Mouse (Mus musculus) cerebellum, adult 2 months (tissue): ENCODE results near the gene Cs. TPM values are rescaled to one million over a fixed set of nuclear protein-coding genes. Genes with fewer than 3 reads are reported as not detected.
A peak's percentile ranks its signal among the peaks of the same experiment; 100 is the strongest.

ENCODE experiments used
- DNase-seq, 2 experiments: peaks; one replicate each; pipeline ENCODE4 v3.0.0; 2021
- H3K27ac ChIP-seq: fragments of 200-500 bp; 2 replicates; pipeline ENCODE4 v1.5.1; 2012; ENCODE audit warnings: low read length, control low read depth, inconsistent platforms; ENCODE audit not compliant: insufficient read depth
- H3K27me3 ChIP-seq: fragments of 200-500 bp; 2 replicates; pipeline ENCODE4 v1.6.1; 2012; ENCODE audit warnings: inconsistent platforms, mild to moderate bottlenecking, low read length, moderate library complexity; ENCODE audit not compliant: control insufficient read depth, insufficient read depth
- H3K4me1 ChIP-seq: fragments of 200-500 bp; 2 replicates; pipeline ENCODE4 v1.6.1; 2011; ENCODE audit warnings: low read length; ENCODE audit not compliant: control insufficient read depth, insufficient read depth
- H3K4me3 ChIP-seq: fragments of 200-500 bp; replicated peaks from 2 replicates; pipeline ENCODE3; 2011; ENCODE audit warnings: mild to moderate bottlenecking, low read depth, low read length, control low read depth; ENCODE audit not compliant: insufficient read depth
- CTCF ChIP-seq: fragments of 200-500 bp; IDR thresholded peaks from 2 replicates; pipeline ENCODE4 v1.5.1; 2011; ENCODE audit warnings: low read depth, mild to moderate bottlenecking, control low read depth, low read length, moderate library complexity, borderline replicate concordance; ENCODE audit not compliant: insufficient read depth
- POLR2A ChIP-seq: fragments of 200-500 bp; IDR thresholded peaks from 2 replicates; pipeline ENCODE4 v1.6.1; 2011; ENCODE audit warnings: low read length, control low read depth, borderline replicate concordance; ENCODE audit not compliant: insufficient read depth
- WGBS: fragments of 180-500 bp; shearing (Covaris S2); methylation state at CpG from one replicate; pipeline ENCODE4 v1.1.7; 2018; 5-methylcytosine and 5-hydroxymethylcytosine counted together
- polyA plus RNA-seq: library from polyadenylated mRNA; depleted of rRNA; stranded (reverse); fragments of >200 nt; gene quantifications from 2 replicates; pipeline ENCODE4 v1.2.3, GENCODE M21; 2012

Cs gene
- polyA plus RNA-seq, 1 experiment, result 251 TPM

DNA sequence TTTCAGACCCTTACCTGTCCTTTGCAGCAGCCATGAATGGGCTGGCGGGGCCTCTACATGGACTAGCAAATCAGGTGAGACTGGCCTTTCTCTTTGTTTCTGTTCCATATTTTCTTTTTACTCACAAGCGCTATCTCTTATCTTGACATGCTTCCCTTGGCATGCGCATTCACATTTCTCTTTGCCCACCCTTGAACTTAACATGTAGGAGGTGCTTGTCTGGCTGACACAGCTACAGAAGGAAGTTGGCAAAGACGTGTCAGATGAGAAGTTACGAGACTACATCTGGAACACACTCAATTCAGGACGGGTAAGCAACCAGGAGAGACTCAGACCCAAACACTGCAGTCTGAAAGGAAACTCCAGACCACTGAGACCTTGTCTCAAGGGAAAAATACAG is 21.7 kb downstream of the Cs start:
- no peak for DNase-seq
- no peaks in the 10 kb centered on the region for H3K27me3 ChIP-seq
- H3K4me1 ChIP-seq, result no peaks in the 10 kb centered on the region
- 92% methylated on average over 6 of the region's 6 CpGs for WGBS
- H3K27ac ChIP-seq, result no peak overlapping the region
- H3K4me3 ChIP-seq, result no peak overlapping the region
- TF ChIP-seq CTCF (no peak), POLR2A (no peak)

- H3K27ac ChIP-seq, result no peak overlapping the region
- 85% methylated on average over 6 of the region's 6 CpGs for WGBS
Measured at GRCm38 (mm10) chr10:128361836-128362235, 24.3 kb downstream of the Cs start.

GRCm38 (mm10) chr10:128362568-128362967 is 25.0 kb downstream of the Cs start:
- TF ChIP-seq CTCF, result peak; percentile 41; the same call in 1 of the 2 replicates
- TF ChIP-seq POLR2A, result no peak
- Histone ChIP-seq H3K4me3 (no peak overlapping the region), H3K27me3 (no peaks in the 10 kb centered on the region), H3K4me1 (no peaks in the 10 kb centered on the region; the same call in 1 of the 2 replicates), H3K27ac (no peak overlapping the region)
- peak in 1 of 2 experiments; percentile 37 for DNase-seq
- 41% methylated on average over 3 of the region's 3 CpGs for WGBS

More at GRCm38 (mm10) chr10:128361836-128362235, 24.3 kb downstream of the Cs start:
- no peaks in the 10 kb centered on the region for H3K27me3 ChIP-seq
- no peak overlapping the region for H3K4me3 ChIP-seq
- DNase-seq, result no peak
- TF ChIP-seq CTCF (no peak), POLR2A (no peak)
- H3K4me1 ChIP-seq, result no peaks in the 10 kb centered on the region; the same call in 1 of the 2 replicates

DNA sequence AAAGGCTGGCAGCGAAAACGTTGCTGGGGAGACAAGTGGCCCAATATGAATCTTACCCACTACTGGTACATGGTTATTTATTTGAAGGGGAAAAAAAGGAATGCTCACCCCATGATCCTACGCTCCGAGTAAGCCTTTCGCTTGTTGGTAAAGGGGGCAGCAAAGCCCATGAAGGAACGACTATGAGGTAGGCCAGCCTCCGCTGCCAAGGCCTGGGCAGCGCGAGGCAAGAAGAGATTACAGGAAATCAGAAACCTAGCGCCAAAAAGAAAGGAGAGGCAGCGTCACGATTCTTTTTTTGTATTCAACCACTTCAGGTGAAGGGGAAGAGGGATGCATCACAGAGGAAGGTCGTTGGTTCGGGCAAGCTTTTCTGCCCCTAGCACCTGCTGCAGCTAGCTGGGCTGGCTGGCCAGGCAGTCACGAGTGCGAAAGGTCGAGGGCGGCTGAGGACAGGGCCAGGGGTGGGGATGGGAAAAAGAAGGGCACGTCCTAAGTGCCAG is 30.4 kb downstream of the Cs start:
- Histone ChIP-seq H3K4me1 (no peaks in the 10 kb centered on the region; the same call in 1 of the 2 replicates), H3K27me3 (no peaks in the 10 kb centered on the region), H3K4me3 (peak overlapping the region; percentile 78), H3K27ac (peak overlapping the region; percentile 78)
- 5% methylated on average over 19 of the region's 19 CpGs for WGBS
- TF ChIP-seq CTCF (no peak), POLR2A (no peak)
- no peak for DNase-seq

GRCm38 (mm10) chr10:128368402-128369217 is 31.1 kb downstream of the Cs start, which contains the start of gene Coq10a:
TSS of gene Coq10a (minus strand) at chr10:128368997.
- TF ChIP-seq POLR2A (peak; percentile 96), CTCF (no peak)
- DNase-seq, result peak; percentile 95 to 97

DNA sequence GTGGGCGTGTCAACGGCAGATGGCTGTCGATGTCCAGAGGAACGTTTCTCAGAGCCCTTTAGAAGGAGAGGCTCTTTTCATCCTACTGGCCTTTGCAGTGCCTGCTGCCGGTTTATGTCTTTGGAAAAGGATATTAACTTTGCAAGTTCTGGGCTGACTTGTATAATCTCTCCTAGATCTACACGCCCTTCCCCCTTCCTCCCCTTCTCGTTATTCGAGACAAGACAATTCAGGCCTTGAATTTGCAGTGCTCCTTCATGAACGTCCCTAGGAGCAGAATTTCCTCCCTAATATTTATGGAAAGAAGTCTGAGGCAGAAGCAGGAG is 31.6 kb downstream of the Cs start:
- WGBS, result 1% methylated on average over 9 of the region's 9 CpGs
- Histone ChIP-seq H3K27me3 (no peaks in the 10 kb centered on the region), H3K27ac (peak overlapping the region; percentile 78), H3K4me1 (no peaks in the 10 kb centered on the region; the same call in 1 of the 2 replicates), H3K4me3 (peak overlapping the region; percentile 54)
- no peak for TF ChIP-seq CTCF
- TF ChIP-seq POLR2A, result no peak
- no peak for DNase-seq

More at GRCm38 (mm10) chr10:128368402-128369217, 31.1 kb downstream of the Cs start, which contains the start of gene Coq10a:
- Histone ChIP-seq H3K4me1 (no peaks in the 10 kb centered on the region; the same call in 1 of the 2 replicates), H3K27me3 (no peaks in the 10 kb centered on the region), H3K4me3 (peak within 1 kb of the TSS; percentile 78), H3K27ac (peak within 1 kb of the TSS; percentile 78)
- under 1% methylated on average over 81 of the region's 87 CpGs for WGBS

DNA sequence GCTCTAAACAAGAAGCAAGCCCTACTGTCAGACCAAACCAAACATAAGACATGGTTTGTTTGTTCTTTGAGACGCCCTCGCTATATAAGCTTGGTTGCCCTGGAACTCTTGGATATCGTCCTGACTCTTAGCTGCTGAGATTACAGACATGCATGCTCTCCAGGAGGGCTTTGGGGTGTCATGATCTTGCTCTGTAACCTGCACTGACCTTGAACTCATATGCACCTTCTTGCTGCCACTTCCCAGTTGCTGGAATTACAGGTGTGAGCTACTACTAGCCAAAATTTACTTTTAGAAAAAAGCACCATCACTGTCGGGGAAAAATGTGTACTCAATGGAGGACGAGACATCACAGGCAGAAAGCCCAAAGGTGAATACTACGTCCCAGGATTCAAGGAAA is 32.1 kb downstream of the Cs start:
- Histone ChIP-seq H3K27me3 (no peaks in the 10 kb centered on the region), H3K4me1 (no peaks in the 10 kb centered on the region; the same call in 1 of the 2 replicates), H3K27ac (peak overlapping the region; percentile 78), H3K4me3 (peak overlapping the region; percentile 54)
- DNase-seq, result peak in 1 of 2 experiments; percentile 33
- TF ChIP-seq CTCF, result no peak
- TF ChIP-seq POLR2A, result no peak
- 73% methylated on average over 6 of the region's 6 CpGs for WGBS
